Mouse (Mus musculus): ENCODE results near the gene Coro1b.

DNA sequence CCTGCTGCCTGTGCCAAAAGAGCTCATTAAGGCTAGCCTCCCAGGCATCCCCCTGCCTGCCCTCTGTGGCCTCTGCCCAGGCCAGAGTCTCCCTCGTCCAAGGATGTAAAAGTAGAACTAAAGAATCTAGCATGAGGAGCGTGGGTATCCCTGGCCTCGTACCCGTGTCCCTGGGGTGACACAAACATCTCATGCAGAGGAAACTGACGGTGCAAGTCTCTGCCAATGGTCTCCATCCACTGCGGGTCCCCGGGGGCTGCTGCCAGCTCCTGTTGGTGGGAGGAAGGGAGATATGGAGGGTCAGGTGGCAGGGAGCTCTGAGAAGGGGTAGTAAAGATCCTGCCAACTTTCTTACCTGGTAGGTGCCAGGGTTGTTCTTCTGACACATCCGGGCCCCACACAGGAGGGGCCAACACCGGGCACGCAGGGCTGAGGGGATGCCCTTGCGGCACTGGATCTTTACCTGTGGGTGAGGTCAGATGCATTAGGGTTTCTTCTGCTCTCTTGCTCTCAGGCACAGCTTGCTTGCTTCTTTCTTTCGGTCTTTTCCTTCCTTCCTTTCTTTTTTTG, 40.7 kb downstream of the Coro1b start:
- no peak for TF ChIP-seq CTCF (IDR thresholded peaks at IDR 0.05; ENCODE audit: insufficient read depth, low read length)
- no peak for TF ChIP-seq POLR2A (IDR thresholded peaks at IDR 0.05; ENCODE audit: borderline replicate concordance, extremely low read depth, low read depth, low read length)

All from lung, adult 2 months (tissue).